15 mouse cellular contexts compared by ENCODE assay signal in the genomic region with DNA sequence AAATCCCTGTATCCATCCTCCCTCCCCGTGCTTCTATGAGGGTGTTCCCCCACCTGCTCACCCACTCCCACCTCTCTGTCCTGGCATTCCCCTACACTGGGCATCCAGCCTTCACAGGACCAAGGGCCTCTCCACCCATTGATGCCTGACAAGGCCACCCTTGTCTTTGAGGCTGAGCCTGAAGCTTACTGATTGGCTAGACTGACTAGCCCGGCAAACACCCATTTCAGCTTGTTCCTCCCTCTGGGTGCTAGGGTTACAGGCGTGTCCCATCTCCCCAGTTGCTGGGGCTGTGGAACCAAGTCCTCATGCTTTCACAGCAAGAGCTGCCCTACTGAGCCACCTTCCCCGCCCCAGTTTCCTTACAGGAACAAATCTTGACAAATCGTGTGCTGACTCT.
DNase-seq lines count a peak whose midpoint lies in the region; ATAC-seq and TF ChIP-seq lines count a peak whose summit lies in the region.
"Had no signal": no experiment of that assay in that cellular context is flagged by ENCODE, and none has a peak within 500 bp of the region (broad histone marks: within the 10 kb centered on the region; RNA-seq: fewer than 3 reads in every experiment).

No protein-coding gene starts in this region.

- H3K4me3 ChIP-seq in liver, embryonic 16.5 days (ENCODE audit: low read depth, low read length): no peak overlapping the region
- H3K4me3 ChIP-seq in myocyte: no peak overlapping the region
- H3K4me3 ChIP-seq: heart, adult 2 months; limb, embryonic 12.5 days had no signal

- DNase-seq in adrenal gland, adult 2 months: peak; percentile 2
- no peak for DNase-seq in adrenal gland, adult 18-20 months (ENCODE audit: low spot score in 2 of 2)
- no peak for DNase-seq in liver
- peak; percentile 12 to 34 for DNase-seq in layer of hippocampus, adult 18-20 months (ENCODE audit: low spot score in 2 of 2)
- DNase-seq in thymus, postnatal 0 days (ENCODE audit: low spot score): no peak
- no peak for DNase-seq in thymus, postnatal 14 days
- DNase-seq: cerebellum, postnatal 14 days; heart, adult 2 months; heart, postnatal 14 days; kidney, adult 8-10 months had no signal

- no peaks in the 10 kb centered on the region for H3K27me3 ChIP-seq in liver, embryonic 16.5 days (ENCODE audit: control insufficient read depth, insufficient read depth, low read depth, low read length)
- H3K27me3 ChIP-seq in myocyte (ENCODE audit: control insufficient read depth, insufficient read depth, insufficient read length): no peaks in the 10 kb centered on the region
- H3K27me3 ChIP-seq: CH12.LX had no signal

- 0 out of 2 replicates have a peak, but pooled peaks have one; percentile 35 for ATAC-seq in liver, embryonic 16.5 days (ENCODE audit: low read depth)
- ATAC-seq: hindbrain, embryonic 16.5 days had no signal

- H3K4me1 ChIP-seq in liver, embryonic 16.5 days (ENCODE audit: control insufficient read depth, low read depth, low read length): no peaks in the 10 kb centered on the region

- no peak overlapping the region for H3K9ac ChIP-seq in liver, embryonic 16.5 days (ENCODE audit: low read depth, low read length)
- H3K9ac ChIP-seq: limb, embryonic 12.5 days had no signal

- no peaks in the 10 kb centered on the region for H3K36me3 ChIP-seq in liver, embryonic 16.5 days (ENCODE audit: control insufficient read depth, insufficient read depth)
- H3K36me3 ChIP-seq in myocyte (ENCODE audit: control insufficient read depth, insufficient read depth): no peaks in the 10 kb centered on the region
- H3K36me3 ChIP-seq: limb, embryonic 12.5 days had no signal

- no peaks in the 10 kb centered on the region for H3K9me3 ChIP-seq in liver, embryonic 16.5 days (replicated peaks; ENCODE audit: control insufficient read depth, low read length)
- H3K9me3 ChIP-seq: limb, embryonic 12.5 days had no signal

- no peaks in the 10 kb centered on the region for H3K79me2 ChIP-seq in myocyte (ENCODE audit: control insufficient read depth, insufficient read depth)

- TF ChIP-seq POLR2A in myocyte (IDR thresholded peaks at IDR 0.05; ENCODE audit: insufficient read length, low read depth): peak; percentile 15

- H3K27ac ChIP-seq in liver, embryonic 16.5 days (ENCODE audit: low read length): no peak overlapping the region
- H3K27ac ChIP-seq: heart, adult 2 months; limb, embryonic 12.5 days had no signal

- no peak overlapping the region for H3K4me2 ChIP-seq in liver, embryonic 16.5 days (ENCODE audit: low read depth, low read length)
- H3K4me2 ChIP-seq in myocyte (ENCODE audit: low read depth): peak overlapping the region; percentile 53
- H3K4me2 ChIP-seq: limb, embryonic 12.5 days had no signal

- 35% methylated on average over 5 of the region's 5 CpGs for WGBS in liver, embryonic 16.5 days (ENCODE audit: insufficient replicate concordance)

- H3ac ChIP-seq in myocyte (ENCODE audit: control insufficient read depth, insufficient read length): no peak overlapping the region

TF ChIP-seq in myocyte, 11 proteins besides CTCF, POLR2A, EP300 and RAD21:
- TF ChIP-seq SRF (IDR thresholded peaks at IDR 0.05; ENCODE audit: control insufficient read depth, insufficient read length, low read depth) (no peak), REST (IDR thresholded peaks at IDR 0.05; ENCODE audit: insufficient read depth, insufficient read length) (no peak), MYOG (IDR thresholded peaks at IDR 0.05; ENCODE audit: control insufficient read depth in 1 of 3, insufficient read depth in 1 of 3, insufficient read length in 2 of 3, low read depth in 2 of 3) (no peak), POLR2AphosphoS2 (IDR thresholded peaks at IDR 0.05; ENCODE audit: insufficient read length, low read depth) (no peak), TCF3 (IDR thresholded peaks at IDR 0.05; ENCODE audit: insufficient read length, low read depth) (no peak)
TF ChIP-seq in myocyte: peak in this region for 0.

Comparison
In these comparisons a context has a peak if more than half of its experiments do, and no peak if none do; other contexts are left out.
1. DNase-seq: peak in adrenal gland, adult 2 months (single experiment) and layer of hippocampus, adult 18-20 months (2 of 2); none in adrenal gland, adult 18-20 months (0 of 2), liver (single experiment), thymus, postnatal 0 days (single experiment) and thymus, postnatal 14 days (single experiment).